Mouse (Mus musculus) hindbrain, postnatal 0 days (tissue): Measurements from ENCODE around the gene Itpkb. TPM values are rescaled to one million over a fixed set of nuclear protein-coding genes. Genes with fewer than 3 reads are reported as not detected.

Source experiments
- ATAC-seq: fragments of 200-750 bp; cut with Nextera tagmentation; 2 replicates; pipeline ENCODE4 v1.8.0; 2017; ENCODE audit warnings: mild to moderate bottlenecking, moderate TSS enrichment, moderate library complexity
- DNase-seq: peaks from one replicate; pipeline ENCODE4 v3.0.0-alpha.2; 2015; ENCODE audit warnings: low spot score
- H3K27ac ChIP-seq: fragments of 300-500 bp; sonication (generic); 2 replicates; pipeline ENCODE4 v1.5.1; 2014; ENCODE audit warnings: mild to moderate bottlenecking
- H3K27me3 ChIP-seq: fragments of 300-500 bp; sonication (generic); 2 replicates; pipeline ENCODE4 v1.6.1; 2014; ENCODE audit warnings: low read length, mixed read lengths; ENCODE audit not compliant: insufficient read depth
- H3K36me3 ChIP-seq: fragments of 300-500 bp; sonication (generic); 2 replicates; pipeline ENCODE4 v1.6.1; 2014; ENCODE audit warnings: low read length, mixed read lengths; ENCODE audit not compliant: insufficient read depth
- H3K4me1 ChIP-seq: fragments of 300-500 bp; sonication (generic); 2 replicates; pipeline ENCODE4 v1.6.1; 2014; ENCODE audit warnings: antibody characterized with exemption, low read length, mixed read lengths; ENCODE audit not compliant: insufficient read depth
- H3K4me2 ChIP-seq: fragments of 300-500 bp; sonication (generic); 2 replicates; pipeline ENCODE4 v1.6.1; 2014; ENCODE audit warnings: low read depth, mild to moderate bottlenecking, low read length, moderate library complexity, mixed read lengths
- H3K4me3 ChIP-seq: fragments of 300-500 bp; sonication (generic); 2 replicates; pipeline ENCODE4 v1.5.1; 2014; ENCODE audit warnings: low read length
- H3K9ac ChIP-seq: fragments of 300-500 bp; sonication (generic); replicated peaks from 2 replicates; pipeline ENCODE4 v1.6.1; 2014; ENCODE audit warnings: mild to moderate bottlenecking, low read length, moderate library complexity, mixed read lengths
- H3K9me3 ChIP-seq: fragments of 300-500 bp; sonication (generic); 2 replicates; pipeline ENCODE4 v1.6.1; 2016; ENCODE audit warnings: low read length, mixed read lengths
- CTCF ChIP-seq: IDR thresholded peaks from 2 replicates; pipeline ENCODE4 v1.5.1; 2016; ENCODE audit warnings: antibody characterized with exemption, control low read depth, low read depth
- WGBS: fragments of 180-500 bp; shearing (Covaris S2); extraction: QIAGEN DNeasy Blood & Tissue Kit; methylation state at CpG from one replicate; pipeline ENCODE4 v1.1.7; 2014; 5-methylcytosine and 5-hydroxymethylcytosine counted together
- polyA plus RNA-seq: library from polyadenylated mRNA; unstranded; fragments of >200 nt; fragmentation: Nextera tagmentation; extraction: Ambion mirVana; gene quantifications from 2 replicates; pipeline ENCODE4 v1.2.1, GENCODE M21; 2015
- total RNA-seq: library from RNA; depleted of rRNA; stranded (reverse); fragments of >200 nt; gene quantifications from 2 replicates; pipeline ENCODE4 v1.2.3, GENCODE M21; 2014

Itpkb gene
- total and polyA plus RNA-seq, 2 experiments from 2014 or later, result 4.1 to 19.0 TPM

DNA sequence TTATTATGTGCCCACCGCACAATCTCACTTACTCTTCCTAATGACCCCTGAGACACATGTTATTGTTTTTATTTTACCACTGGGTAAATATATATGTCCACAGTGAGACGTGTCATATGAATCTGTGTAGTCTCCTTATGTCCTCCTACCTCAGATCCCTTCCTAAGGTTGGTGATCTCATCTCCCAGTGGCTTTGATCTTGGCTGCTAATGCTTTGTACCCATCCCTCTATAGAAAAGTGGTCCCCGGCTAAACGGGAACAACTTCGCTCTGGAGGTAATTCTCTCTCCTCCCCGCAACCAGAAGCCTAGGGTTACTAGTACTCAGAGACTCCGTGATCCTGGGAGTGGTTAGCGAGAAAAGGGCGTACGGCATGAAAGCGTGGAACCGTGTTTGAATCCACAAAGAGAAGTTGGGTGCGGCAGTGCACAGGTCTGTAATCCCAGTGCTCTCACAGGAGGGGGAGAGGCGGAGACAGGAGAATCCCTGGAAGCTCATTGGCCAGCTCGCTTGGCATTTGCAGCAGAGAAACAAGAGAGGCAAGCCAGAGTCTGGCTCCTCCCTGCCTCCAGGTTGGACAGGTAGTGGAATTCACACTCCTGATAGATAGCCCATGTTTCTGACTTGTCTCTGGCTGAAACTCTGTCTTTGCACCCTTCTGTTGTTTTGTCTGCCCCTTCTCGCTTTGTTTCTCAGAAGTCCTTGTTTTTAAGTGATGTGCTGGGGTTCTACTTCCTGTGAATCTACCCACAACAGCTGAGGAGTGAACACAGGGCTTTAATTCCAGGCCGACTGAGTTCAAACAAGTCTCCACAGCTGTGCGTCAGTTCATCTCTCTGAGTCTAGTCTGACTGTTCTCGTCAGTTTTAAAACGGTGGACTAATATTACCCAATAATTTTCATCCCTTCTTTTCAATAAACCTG is 16.5 kb upstream of the Itpkb start:
- Histone ChIP-seq H3K27ac (peak overlapping the region; percentile 54), H3K9ac (peak overlapping the region; percentile 41; the same call in 1 of the 2 replicates), H3K4me3 (peak overlapping the region; percentile 19), H3K9me3 (no peaks in the 10 kb centered on the region), H3K36me3 (no peaks in the 10 kb centered on the region), H3K4me1 (peaks cover 9% of the 10 kb centered on the region), H3K4me2 (peak overlapping the region; percentile 54), H3K27me3 (no peaks in the 10 kb centered on the region)
- 14% methylated on average over 20 of the region's 20 CpGs for WGBS
- peak; percentile 75 for DNase-seq
- peak; percentile 73 for ATAC-seq
- TF ChIP-seq CTCF, result no peak

DNA sequence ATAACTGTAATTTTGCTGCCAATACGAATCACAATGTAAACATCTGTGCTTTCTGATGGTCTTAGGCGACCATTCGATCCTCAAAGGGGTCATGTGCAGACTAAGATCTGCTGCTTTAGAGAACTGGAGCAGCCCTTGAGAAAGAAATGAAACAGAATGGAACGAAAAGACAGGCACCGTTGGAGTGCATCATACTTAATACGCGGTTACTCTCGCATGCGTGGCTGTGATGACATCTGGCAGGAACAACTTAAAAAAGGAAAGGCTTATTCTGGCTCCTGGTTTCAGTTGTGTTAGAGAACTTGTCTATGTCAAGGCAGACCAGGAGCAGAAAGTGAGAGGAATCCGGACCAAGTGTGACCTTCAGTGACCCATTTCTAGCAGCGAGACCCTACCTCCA is 15.6 kb upstream of the Itpkb start:
- Histone ChIP-seq H3K27ac (no peak overlapping the region), H3K4me3 (no peak overlapping the region), H3K4me1 (peaks cover 9% of the 10 kb centered on the region), H3K9ac (no peak overlapping the region), H3K9me3 (no peaks in the 10 kb centered on the region), H3K36me3 (no peaks in the 10 kb centered on the region), H3K27me3 (no peaks in the 10 kb centered on the region), H3K4me2 (no peak overlapping the region)
- ATAC-seq, result no peak
- 77% methylated on average over 11 of the region's 11 CpGs for WGBS
- no peak for TF ChIP-seq CTCF
- no peak for DNase-seq

DNA sequence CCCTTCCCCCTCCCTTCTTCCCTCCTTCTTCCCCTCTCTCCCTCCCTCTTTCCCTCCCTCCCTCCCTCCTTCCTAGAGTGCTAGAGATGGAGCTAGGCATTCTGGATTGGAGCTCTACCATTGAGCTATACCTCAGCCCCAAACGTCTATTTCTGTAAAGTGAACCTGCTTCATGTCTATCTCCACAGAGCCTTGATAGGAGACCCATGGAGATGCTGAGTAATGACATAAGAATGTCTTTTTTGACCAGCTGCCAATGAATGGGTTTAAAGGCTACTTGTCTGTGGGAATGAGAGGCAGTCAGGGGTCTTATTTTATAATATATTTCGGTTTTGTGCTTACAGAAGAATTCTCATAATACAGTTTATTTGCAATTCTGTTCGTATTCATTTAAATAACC is 15.2 kb upstream of the Itpkb start:
- Histone ChIP-seq H3K4me1 (peaks cover 9% of the 10 kb centered on the region), H3K27ac (no peak overlapping the region), H3K9ac (no peak overlapping the region), H3K4me2 (no peak overlapping the region), H3K9me3 (no peaks in the 10 kb centered on the region), H3K27me3 (no peaks in the 10 kb centered on the region), H3K36me3 (no peaks in the 10 kb centered on the region), H3K4me3 (no peak overlapping the region)
- ATAC-seq, result no peak
- no peak for TF ChIP-seq CTCF
- DNase-seq, result peak; percentile 17
- 58% methylated on average over 3 of the region's 3 CpGs for WGBS

DNA sequence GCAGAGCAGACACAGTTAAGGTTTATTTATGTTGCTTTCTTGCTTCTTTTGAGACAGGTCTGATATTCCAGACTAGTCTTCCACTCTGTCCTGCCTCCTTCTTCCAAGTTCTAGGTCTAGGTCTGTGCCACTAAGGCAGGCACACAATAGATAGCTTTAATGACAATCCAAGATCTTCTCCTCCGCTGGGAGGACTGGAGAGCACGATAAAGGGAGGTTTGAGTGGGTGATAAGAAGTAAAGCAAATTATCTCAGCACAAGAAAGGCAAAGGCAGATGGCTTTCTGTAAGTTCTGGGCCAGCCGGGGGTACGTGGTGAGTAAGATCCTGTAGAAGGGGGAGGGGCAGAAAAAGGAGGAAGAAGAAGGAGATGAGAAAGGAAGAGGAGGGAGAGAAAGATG is 12.8 kb upstream of the Itpkb start:
- Histone ChIP-seq H3K27me3 (no peaks in the 10 kb centered on the region), H3K4me3 (no peak overlapping the region), H3K27ac (no peak overlapping the region), H3K9me3 (no peaks in the 10 kb centered on the region), H3K36me3 (no peaks in the 10 kb centered on the region), H3K4me2 (no peak overlapping the region), H3K9ac (no peak overlapping the region), H3K4me1 (peaks cover 9% of the 10 kb centered on the region; the same call in 1 of the 2 replicates)
- no peak for DNase-seq
- WGBS, result 80% methylated on average over 4 of the region's 4 CpGs
- no peak for TF ChIP-seq CTCF
- no peak for ATAC-seq

DNA sequence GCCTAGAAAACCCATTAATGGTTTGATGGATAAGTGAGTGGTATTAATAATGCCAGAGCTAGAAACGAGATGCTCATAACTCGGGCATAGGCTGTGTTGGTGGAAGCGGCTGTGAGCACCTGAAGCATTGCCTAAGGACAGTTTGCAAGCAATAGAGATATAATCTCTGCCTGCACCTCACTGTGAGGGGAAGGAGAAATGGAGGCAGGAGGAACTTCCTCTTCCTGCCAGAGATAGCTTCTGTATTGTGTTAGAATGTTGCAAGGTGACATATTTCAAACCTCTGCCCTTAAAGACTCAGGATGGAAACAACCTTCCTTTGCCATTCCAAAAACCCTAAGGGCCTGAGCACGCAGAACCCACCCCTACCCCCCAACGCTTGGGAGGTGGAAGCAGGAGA is 11.9 kb upstream of the Itpkb start:
- Histone ChIP-seq H3K9me3 (no peaks in the 10 kb centered on the region), H3K4me2 (no peak overlapping the region), H3K27me3 (no peaks in the 10 kb centered on the region), H3K4me1 (peaks cover 7% of the 10 kb centered on the region; the same call in 1 of the 2 replicates), H3K27ac (no peak overlapping the region), H3K9ac (no peak overlapping the region), H3K36me3 (no peaks in the 10 kb centered on the region), H3K4me3 (no peak overlapping the region)
- 88% methylated on average over 5 of the region's 5 CpGs for WGBS
- no peak for DNase-seq
- no peak for TF ChIP-seq CTCF
- ATAC-seq, result no peak

DNA sequence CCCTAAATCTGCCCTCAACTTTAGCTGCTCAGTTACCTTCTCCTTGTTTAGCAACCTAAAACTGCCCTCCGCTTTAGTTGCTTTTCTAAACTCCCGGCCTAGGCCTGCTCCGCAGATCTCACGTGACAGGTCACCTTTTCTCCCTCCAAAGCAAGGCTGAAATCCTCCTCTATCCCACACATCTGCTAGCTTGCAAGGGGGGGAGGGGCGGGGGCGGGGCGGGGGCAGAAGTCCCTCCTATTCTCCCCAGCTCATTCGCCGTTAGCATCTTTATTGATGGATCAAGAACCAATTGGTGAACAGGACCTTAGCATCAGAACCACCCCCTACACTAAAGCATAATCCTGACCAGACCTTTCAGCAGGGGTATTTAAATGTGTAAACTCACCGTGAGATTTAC is 10.4 kb upstream of the Itpkb start:
- Histone ChIP-seq H3K9ac (no peak overlapping the region), H3K27ac (no peak overlapping the region), H3K27me3 (no peaks in the 10 kb centered on the region), H3K9me3 (no peaks in the 10 kb centered on the region), H3K4me1 (no peaks in the 10 kb centered on the region), H3K36me3 (no peaks in the 10 kb centered on the region), H3K4me2 (no peak overlapping the region), H3K4me3 (no peak overlapping the region)
- 14% methylated on average over 10 of the region's 10 CpGs for WGBS
- TF ChIP-seq CTCF, result no peak
- no peak for ATAC-seq
- DNase-seq, result no peak

DNA sequence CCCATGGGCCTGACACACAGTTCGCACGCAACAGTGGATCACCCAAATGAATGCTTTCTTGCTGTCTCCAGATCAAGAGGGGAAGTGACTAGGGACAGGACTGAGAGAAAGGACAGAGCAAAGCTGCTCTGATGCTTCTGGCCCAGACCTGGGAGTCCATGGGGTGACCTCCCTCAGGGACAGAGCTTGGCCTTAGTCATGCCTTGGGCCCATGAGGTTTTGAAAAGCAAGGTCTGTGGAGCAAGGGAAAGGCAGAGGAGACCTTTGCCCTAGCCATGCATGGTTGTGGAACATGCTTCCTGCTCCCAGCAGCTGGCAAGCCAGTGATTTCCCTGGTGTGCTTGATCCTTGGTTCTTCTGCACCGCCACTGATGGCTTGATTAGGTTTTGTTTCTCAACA is 7.4 kb upstream of the Itpkb start:
- TF ChIP-seq CTCF, result no peak
- H3K27me3 ChIP-seq, result no peaks in the 10 kb centered on the region
- no peak overlapping the region for H3K27ac ChIP-seq
- no peaks in the 10 kb centered on the region for H3K9me3 ChIP-seq
- H3K4me2 ChIP-seq, result no peak overlapping the region
- H3K36me3 ChIP-seq, result no peaks in the 10 kb centered on the region
- H3K4me1 ChIP-seq, result no peaks in the 10 kb centered on the region
- H3K9ac ChIP-seq, result no peak overlapping the region
- DNase-seq, result no peak
- no peak overlapping the region for H3K4me3 ChIP-seq
- no peak for ATAC-seq
- 88% methylated on average over 3 of the region's 3 CpGs for WGBS
